Mouse (Mus musculus): ENCODE measurements around the gene Gtf3c6. TPM values are rescaled to one million over a fixed set of nuclear protein-coding genes. Genes with fewer than 3 reads are reported as not detected.
A peak's percentile ranks its signal among the peaks of the same experiment; 100 is the strongest.

The Gtf3c6 gene
- polyA plus RNA-seq, 1 experiment, result 17.2 TPM

DNA sequence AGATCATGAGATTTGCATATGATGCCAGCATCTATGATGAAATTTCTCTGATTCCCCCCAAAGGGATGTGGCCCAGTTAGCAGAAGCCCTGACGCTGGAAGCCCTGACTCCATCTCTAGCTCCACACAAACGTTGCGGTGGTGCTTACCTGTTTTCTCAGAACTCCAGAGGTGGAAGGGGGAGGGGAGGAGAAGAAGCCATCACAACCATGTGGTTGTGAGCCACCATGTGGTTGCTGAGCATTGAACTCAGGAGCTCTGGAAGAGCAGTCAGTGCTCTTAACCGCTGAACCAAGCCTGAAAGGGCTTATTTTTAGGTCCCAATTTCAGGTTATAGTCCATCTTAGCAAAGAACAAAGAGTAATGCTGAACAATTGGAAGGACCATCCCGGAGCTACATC is 2.4 kb upstream of the Gtf3c6 start:
- Histone ChIP-seq H3K36me3 (replicated peaks; ENCODE audit: low read length) (peaks cover 6% of the 10 kb centered on the region), H3K4me3 (replicated peaks) (no peak overlapping the region), H3K27me3 (replicated peaks) (no peaks in the 10 kb centered on the region), H3K9me3 (no peaks in the 10 kb centered on the region), H3K4me1 (peaks cover 60% of the 10 kb centered on the region)
- no peak for TF ChIP-seq GATA1 (IDR thresholded peaks at IDR 0.05; ENCODE audit: borderline replicate concordance, low read length)
- no peak for TF ChIP-seq FLI1 (IDR thresholded peaks at IDR 0.05; ENCODE audit: low read length)

DNA sequence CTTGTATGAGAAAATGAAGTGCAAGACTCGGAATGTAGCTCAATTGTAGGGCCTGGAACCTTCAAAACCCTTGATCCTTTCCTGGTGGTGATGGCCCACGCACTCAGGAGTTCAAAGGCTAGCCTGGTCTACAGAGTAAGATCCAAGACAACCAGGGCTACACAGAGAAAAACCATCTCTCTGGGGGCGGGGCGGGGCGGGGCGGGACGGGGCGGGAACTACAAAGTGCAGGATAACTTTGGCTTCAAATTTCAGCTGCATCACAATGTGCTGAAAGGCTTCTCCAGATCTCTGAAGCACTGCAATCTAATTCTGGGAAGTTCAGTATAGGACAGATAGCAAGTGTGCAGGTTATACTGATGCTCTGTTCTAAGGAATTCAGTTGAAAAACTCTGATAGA is 1.6 kb upstream of the Gtf3c6 start:
- H3K4me3 ChIP-seq (replicated peaks), result peak overlapping the region; percentile 97
- no peaks in the 10 kb centered on the region for H3K27me3 ChIP-seq (replicated peaks)
- H3K9me3 ChIP-seq, result no peaks in the 10 kb centered on the region
- TF ChIP-seq GATA1 (IDR thresholded peaks at IDR 0.05; ENCODE audit: borderline replicate concordance, low read length) (no peak), FLI1 (IDR thresholded peaks at IDR 0.05; ENCODE audit: low read length) (no peak)
- H3K36me3 ChIP-seq (replicated peaks; ENCODE audit: low read length), result peaks cover 7% of the 10 kb centered on the region
- peaks cover 60% of the 10 kb centered on the region for H3K4me1 ChIP-seq

DNA sequence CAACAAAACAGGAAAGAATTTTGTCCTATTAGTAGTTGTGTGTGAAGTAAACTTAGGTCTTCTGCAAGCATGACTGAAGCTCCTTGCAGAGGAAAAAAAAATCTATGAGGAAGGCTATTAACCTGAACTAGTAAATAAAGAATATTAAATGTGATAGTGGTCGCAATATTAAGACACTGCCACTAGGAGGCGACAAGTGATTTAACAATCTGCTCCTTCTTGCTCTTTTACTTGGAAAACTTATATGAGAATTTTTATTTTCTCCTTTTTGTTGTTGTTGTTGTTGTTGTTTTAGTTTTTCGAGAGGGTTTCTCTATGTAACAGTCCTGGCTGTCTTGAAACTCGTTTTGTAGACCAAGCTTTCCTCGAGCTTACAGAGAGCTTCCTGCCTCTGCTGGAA is 1.1 kb upstream of the Gtf3c6 start:
- no peaks in the 10 kb centered on the region for H3K9me3 ChIP-seq
- no peaks in the 10 kb centered on the region for H3K27me3 ChIP-seq (replicated peaks)
- peak overlapping the region; percentile 97 for H3K4me3 ChIP-seq (replicated peaks)
- H3K36me3 ChIP-seq (replicated peaks; ENCODE audit: low read length), result peaks cover 11% of the 10 kb centered on the region
- TF ChIP-seq FLI1 (IDR thresholded peaks at IDR 0.05; ENCODE audit: low read length) (no peak), GATA1 (IDR thresholded peaks at IDR 0.05; ENCODE audit: borderline replicate concordance, low read length) (no peak)
- peaks cover 59% of the 10 kb centered on the region for H3K4me1 ChIP-seq

DNA sequence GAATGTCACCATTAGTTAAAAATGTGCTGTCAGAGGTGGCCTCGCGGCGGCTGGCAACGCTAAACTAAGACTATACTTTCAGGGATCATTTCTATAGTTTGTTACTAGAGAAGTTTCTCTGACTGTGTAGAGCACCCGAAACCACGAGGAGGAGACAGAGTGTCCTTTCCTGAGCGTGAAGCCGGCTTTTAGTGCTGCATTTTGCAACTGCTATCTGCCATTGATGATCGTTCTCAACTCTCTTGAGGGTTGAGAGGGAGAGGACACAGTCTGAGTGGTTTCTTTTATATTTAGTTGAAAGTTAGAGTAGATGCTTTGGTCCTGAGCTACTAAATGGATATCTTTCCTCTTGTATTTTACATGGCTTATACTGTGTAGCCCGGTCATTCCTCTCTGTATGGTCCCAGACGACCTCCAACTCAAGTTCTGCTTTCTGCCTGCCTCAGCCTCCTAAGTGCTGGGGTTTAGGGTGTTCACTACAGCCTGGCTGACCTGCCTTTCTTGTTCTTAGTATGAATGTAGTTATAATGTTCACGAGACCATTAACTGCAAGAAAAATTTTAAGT is 576 bp upstream of the Gtf3c6 start:
- no peak for TF ChIP-seq FLI1 (IDR thresholded peaks at IDR 0.05; ENCODE audit: low read length)
- TF ChIP-seq GATA1 (IDR thresholded peaks at IDR 0.05; ENCODE audit: borderline replicate concordance, low read length), result no peak; the same call in 2 of the 3 replicates
- no peaks in the 10 kb centered on the region for H3K27me3 ChIP-seq (replicated peaks)
- peaks cover 54% of the 10 kb centered on the region for H3K4me1 ChIP-seq
- H3K36me3 ChIP-seq (replicated peaks; ENCODE audit: low read length), result peaks cover 16% of the 10 kb centered on the region
- H3K9me3 ChIP-seq, result no peaks in the 10 kb centered on the region
- H3K4me3 ChIP-seq (replicated peaks), result peak overlapping the region; percentile 97

DNA sequence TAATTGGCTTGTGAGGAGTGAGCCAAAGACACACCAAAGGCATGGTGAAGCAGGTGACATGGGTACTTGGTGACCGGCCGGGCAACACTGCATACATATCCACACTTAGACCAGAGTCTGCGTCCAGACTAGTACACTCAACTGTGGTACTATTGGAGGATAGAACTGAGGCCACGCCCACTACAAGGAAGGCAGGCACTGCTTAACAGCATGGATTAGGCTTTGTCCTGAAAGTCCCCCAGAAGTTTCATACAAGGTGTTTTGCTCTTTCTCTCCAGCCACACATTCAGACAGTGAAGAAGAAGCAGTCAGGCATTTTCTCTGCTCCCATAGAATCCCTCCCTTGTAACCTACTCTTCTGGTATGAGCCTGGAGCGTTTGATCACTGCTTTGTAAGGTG is 1.2 kb downstream of the Gtf3c6 start:
- Histone ChIP-seq H3K4me1 (peaks cover 46% of the 10 kb centered on the region), H3K27me3 (replicated peaks) (no peaks in the 10 kb centered on the region), H3K9me3 (no peaks in the 10 kb centered on the region), H3K4me3 (replicated peaks) (peak overlapping the region; percentile 97), H3K36me3 (replicated peaks; ENCODE audit: low read length) (peaks cover 33% of the 10 kb centered on the region)
- TF ChIP-seq FLI1 (IDR thresholded peaks at IDR 0.05; ENCODE audit: low read length) (no peak), GATA1 (IDR thresholded peaks at IDR 0.05; ENCODE audit: borderline replicate concordance, low read length) (no peak)

DNA sequence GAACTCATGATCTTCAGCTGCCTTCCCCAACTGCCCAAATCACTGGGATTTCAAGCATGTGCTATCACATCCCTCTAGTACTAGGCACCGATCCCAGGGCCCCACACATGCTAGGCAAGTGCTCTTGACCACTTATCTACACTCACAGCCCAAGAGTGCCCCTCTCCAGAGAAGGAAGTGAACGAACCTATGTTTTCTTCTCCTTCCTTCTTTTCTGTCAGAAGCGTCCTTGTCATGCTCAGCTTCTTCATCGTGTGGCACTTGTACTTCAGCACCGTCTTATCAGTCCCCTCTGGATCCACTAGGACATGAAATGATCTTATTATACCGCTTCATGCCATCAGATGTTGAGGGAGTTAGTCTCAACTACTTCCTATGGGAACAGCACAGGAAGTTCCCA is 6.9 kb downstream of the Gtf3c6 start:
- TF ChIP-seq FLI1 (IDR thresholded peaks at IDR 0.05; ENCODE audit: low read length), result no peak
- no peak for TF ChIP-seq GATA1 (IDR thresholded peaks at IDR 0.05; ENCODE audit: borderline replicate concordance, low read length)
- peaks cover 72% of the 10 kb centered on the region for H3K36me3 ChIP-seq (replicated peaks; ENCODE audit: low read length)

DNA sequence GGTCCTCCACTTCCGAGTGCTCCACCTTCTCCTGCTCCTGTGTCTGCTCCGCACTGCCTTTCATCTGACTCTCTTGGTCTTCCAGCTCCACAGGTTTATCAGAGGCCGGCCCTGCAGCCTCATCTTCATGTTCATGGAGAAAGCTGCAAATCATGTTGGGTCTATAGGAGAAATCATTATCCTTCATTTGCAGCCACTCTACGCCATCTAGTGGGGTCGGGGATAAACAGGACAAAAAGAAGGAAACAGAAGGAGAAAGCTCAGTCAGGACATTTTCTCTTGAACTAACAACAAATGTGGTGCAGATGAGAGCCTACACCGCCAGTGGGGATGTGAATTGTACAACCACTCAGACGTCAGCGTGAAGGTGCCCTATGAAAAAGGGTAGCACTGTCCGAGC is 8.3 kb downstream of the Gtf3c6 start:
- H3K4me1 ChIP-seq, result peaks cover 44% of the 10 kb centered on the region
- H3K27me3 ChIP-seq (replicated peaks), result no peaks in the 10 kb centered on the region
- no peaks in the 10 kb centered on the region for H3K9me3 ChIP-seq
- TF ChIP-seq FLI1 (IDR thresholded peaks at IDR 0.05; ENCODE audit: low read length) (no peak), GATA1 (IDR thresholded peaks at IDR 0.05; ENCODE audit: borderline replicate concordance, low read length) (no peak)
- H3K4me3 ChIP-seq (replicated peaks), result peak overlapping the region; percentile 36
- peaks cover 68% of the 10 kb centered on the region for H3K36me3 ChIP-seq (replicated peaks; ENCODE audit: low read length)

More for the DNA sequence above, 6.9 kb downstream of the Gtf3c6 start:
- Histone ChIP-seq H3K4me1 (peaks cover 42% of the 10 kb centered on the region), H3K9me3 (no peaks in the 10 kb centered on the region), H3K27me3 (replicated peaks) (no peaks in the 10 kb centered on the region), H3K4me3 (replicated peaks) (no peak overlapping the region)

DNA sequence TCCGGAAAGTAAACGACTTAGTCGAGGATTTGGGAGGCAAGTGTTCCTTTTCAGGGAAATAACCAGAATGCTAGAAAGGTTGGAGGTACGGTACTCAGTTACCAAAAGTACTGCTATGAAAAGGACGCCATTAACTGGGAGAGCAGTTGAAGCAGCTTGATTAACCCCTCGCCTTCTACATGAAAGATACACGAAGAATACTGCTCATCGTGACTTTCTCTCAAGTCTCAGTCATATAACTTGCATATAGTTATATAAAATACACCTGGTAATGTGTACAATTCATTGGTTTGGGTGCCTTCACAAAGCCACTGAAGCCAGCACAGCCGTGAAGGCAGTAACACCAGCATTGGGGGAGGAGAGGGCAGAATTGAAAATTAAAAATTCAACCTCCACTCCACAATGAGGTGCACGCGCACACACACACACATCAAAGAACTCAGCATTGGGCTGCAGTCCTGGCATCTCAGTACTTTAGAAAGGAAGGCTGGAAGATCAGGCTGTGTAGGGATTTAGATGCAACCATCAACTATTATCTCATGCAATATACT is 10.7 kb downstream of the Gtf3c6 start:
- TF ChIP-seq FLI1 (IDR thresholded peaks at IDR 0.05; ENCODE audit: low read length) (no peak), GATA1 (IDR thresholded peaks at IDR 0.05; ENCODE audit: borderline replicate concordance, low read length) (no peak)
- H3K36me3 ChIP-seq (replicated peaks; ENCODE audit: low read length), result peaks cover 68% of the 10 kb centered on the region

DNA sequence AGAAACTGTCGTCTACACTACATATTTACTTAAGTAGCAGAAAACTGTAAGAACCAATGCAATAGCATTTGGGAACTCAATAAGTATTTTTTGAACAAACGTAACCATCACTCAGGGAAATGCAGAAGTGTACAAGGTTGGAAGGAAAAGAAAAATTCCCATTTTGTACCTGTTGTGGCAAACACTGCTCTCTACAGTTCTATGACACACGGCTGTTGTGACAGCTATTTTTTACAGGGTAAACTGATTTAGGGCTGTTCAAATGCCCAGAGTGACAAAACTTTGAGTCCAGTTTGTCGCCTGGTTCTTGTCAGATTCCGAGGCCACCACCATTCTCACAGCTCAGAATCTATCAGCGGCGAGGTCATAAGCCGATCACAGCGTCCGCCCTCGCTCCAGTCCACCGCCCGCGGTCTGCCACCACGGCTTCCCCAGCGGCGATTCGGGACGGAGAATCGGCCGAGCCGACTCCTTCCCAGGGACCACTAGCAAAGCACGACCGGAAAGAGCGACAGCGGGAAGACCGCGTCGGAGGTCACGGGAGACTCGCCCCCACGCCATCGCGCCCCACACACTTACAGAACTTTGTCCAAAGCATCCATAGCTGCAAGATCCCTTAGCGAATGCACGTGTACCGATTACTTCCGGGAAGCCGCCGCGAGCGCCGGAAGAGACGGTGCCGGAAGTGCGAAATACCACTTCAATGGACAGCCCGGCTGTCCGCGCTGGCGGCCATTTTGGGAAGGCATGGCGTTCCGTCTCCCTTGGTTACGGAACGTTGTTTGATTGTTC is 11.3 kb downstream of the Gtf3c6 start, which contains the start of gene Rpf2:
Gene Rpf2 (minus strand): TSS at position 663 of the 792 bp plus-strand sequence.
- TF ChIP-seq FLI1 (IDR thresholded peaks at IDR 0.05; ENCODE audit: low read length) (peak; percentile 91; the same call in 1 of the 2 replicates), GATA1 (IDR thresholded peaks at IDR 0.05; ENCODE audit: borderline replicate concordance, low read length) (no peak)
- peak within 1 kb of the TSS; percentile 99 for H3K4me3 ChIP-seq (replicated peaks)
- H3K9me3 ChIP-seq, result no peaks in the 10 kb centered on the region
- H3K4me1 ChIP-seq, result peaks cover 55% of the 10 kb centered on the region
- no peaks in the 10 kb centered on the region for H3K27me3 ChIP-seq (replicated peaks)
- peaks cover 66% of the 10 kb centered on the region for H3K36me3 ChIP-seq (replicated peaks; ENCODE audit: low read length)

More for the DNA sequence above, 10.7 kb downstream of the Gtf3c6 start:
- H3K27me3 ChIP-seq (replicated peaks), result no peaks in the 10 kb centered on the region
- H3K9me3 ChIP-seq, result no peaks in the 10 kb centered on the region
- H3K4me1 ChIP-seq, result peaks cover 62% of the 10 kb centered on the region
- H3K4me3 ChIP-seq (replicated peaks), result peak overlapping the region; percentile 99

DNA sequence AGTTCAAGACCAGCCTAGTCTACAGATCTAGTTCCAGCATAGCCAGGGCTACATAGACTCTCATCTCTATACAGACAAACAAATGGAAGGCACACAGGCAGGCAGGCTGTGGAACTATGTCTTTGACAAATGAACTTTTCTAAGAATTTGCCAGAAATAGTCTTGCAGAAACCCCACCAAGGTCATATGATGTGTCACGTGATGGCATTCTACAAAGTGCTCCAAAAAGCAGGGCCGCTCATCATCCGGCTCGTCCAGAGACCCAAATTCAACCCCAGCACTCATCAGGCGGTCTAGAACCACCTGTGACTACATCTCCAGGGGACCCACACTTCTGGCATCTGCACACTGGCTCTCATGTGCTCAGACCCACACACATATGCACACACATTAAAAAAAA is 20.1 kb downstream of the Gtf3c6 start:
- no peaks in the 10 kb centered on the region for H3K27me3 ChIP-seq (replicated peaks)
- TF ChIP-seq GATA1 (IDR thresholded peaks at IDR 0.05; ENCODE audit: borderline replicate concordance, low read length), result no peak
- TF ChIP-seq FLI1 (IDR thresholded peaks at IDR 0.05; ENCODE audit: low read length), result no peak
- peaks cover 89% of the 10 kb centered on the region for H3K36me3 ChIP-seq (replicated peaks; ENCODE audit: low read length)
- peaks cover 12% of the 10 kb centered on the region for H3K4me1 ChIP-seq
- no peak overlapping the region for H3K4me3 ChIP-seq (replicated peaks)
- no peaks in the 10 kb centered on the region for H3K9me3 ChIP-seq
